Mouse (Mus musculus) ES-Bruce4 (cell line): Measurements from ENCODE around the gene Shroom3. TPM values are rescaled to one million over a fixed set of nuclear protein-coding genes. Genes with fewer than 3 reads are reported as not detected.
"Not testable (repeated sequence)": the region's sequence is repeated elsewhere in the genome, so short reads cannot be mapped to it uniquely, and the experiment has no call there.

ENCODE experiments used
- H3K27ac ChIP-seq: 2 replicates; pipeline ENCODE4 v1.5.1; 2012; ENCODE audit warnings: low read length, inconsistent platforms; ENCODE audit not compliant: insufficient read depth
- H3K27me3 ChIP-seq: 2 replicates; pipeline ENCODE4 v1.6.1; 2012; ENCODE audit warnings: mild to moderate bottlenecking, low read length, inconsistent platforms; ENCODE audit not compliant: control insufficient read depth, poor library complexity, insufficient read depth, severe bottlenecking
- H3K36me3 ChIP-seq: 2 replicates; pipeline ENCODE4 v1.6.1; 2012; ENCODE audit warnings: inconsistent platforms, mild to moderate bottlenecking, low read length, moderate library complexity; ENCODE audit not compliant: control insufficient read depth, poor library complexity, insufficient read depth, severe bottlenecking
- H3K4me1 ChIP-seq: one replicate; pipeline ENCODE4 v1.8.1; 2011; ENCODE audit warnings: low read length; ENCODE audit not compliant: control insufficient read depth, insufficient read depth
- H3K4me3 ChIP-seq: 2 replicates; pipeline ENCODE4 v1.5.1; 2011; ENCODE audit warnings: low read depth, mild to moderate bottlenecking, low read length
- H3K9ac ChIP-seq: 2 replicates; pipeline ENCODE4 v1.6.1; 2012; ENCODE audit warnings: low read depth, mild to moderate bottlenecking, inconsistent platforms; ENCODE audit not compliant: poor library complexity, severe bottlenecking
- H3K9me3 ChIP-seq: replicated peaks from 2 replicates; pipeline ENCODE4 v1.6.1; 2012; ENCODE audit warnings: mild to moderate bottlenecking, low read length, inconsistent platforms; ENCODE audit not compliant: control insufficient read depth, poor library complexity, insufficient read depth, severe bottlenecking
- CTCF ChIP-seq: IDR thresholded peaks from one replicate; pipeline ENCODE4 v1.8.1; 2011; ENCODE audit warnings: low read depth, low read length
- EP300 ChIP-seq: IDR thresholded peaks from 2 replicates; pipeline ENCODE4 v1.6.1; 2011; ENCODE audit warnings: low read depth, low read length; ENCODE audit not compliant: insufficient read depth
- POLR2A ChIP-seq: IDR thresholded peaks from one replicate; pipeline ENCODE4 v1.8.1; 2011; ENCODE audit warnings: low read length; ENCODE audit not compliant: insufficient read depth
- polyA plus RNA-seq: library from polyadenylated mRNA; stranded (reverse); fragments of >200 nt; gene quantifications from 2 replicates; pipeline ENCODE4 v1.2.4, GENCODE M21; 2011; ENCODE audit warnings: low read depth; ENCODE audit not compliant: missing spikeins, insufficient read depth, insufficient read length

The Shroom3 gene
- polyA plus RNA-seq, 1 experiment, result 49.1 TPM

DNA sequence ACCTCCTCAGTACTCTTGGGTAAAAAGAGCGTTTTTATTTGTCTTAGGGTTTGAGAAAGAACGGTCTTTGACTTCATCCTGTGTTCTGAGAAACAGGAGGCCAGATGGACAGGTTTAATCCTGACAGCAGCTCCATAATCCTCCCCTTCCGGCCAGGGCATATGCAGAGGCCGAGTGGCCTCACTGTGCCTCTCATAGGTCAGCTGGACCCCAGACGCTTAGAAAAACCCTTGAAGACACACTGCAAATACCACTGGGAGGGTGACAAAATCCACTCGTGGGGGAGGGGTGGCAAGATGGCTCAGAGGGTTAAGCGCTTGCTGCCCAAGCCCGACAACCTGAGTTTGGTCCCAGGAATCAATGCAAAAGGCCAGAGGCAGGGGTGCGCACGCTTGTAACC lies 234.9 kb downstream of the Shroom3 start:
- peaks cover 4% of the 10 kb centered on the region for H3K4me1 ChIP-seq
- H3K4me3 ChIP-seq, result no peak overlapping the region
- no peaks in the 10 kb centered on the region for H3K27me3 ChIP-seq
- TF ChIP-seq EP300 (no peak), CTCF (no peak), POLR2A (no peak)
- H3K36me3 ChIP-seq, result no peaks in the 10 kb centered on the region
- no peak overlapping the region for H3K27ac ChIP-seq
- H3K9me3 ChIP-seq, result no peaks in the 10 kb centered on the region
- no peak overlapping the region for H3K9ac ChIP-seq

- peaks cover 4% of the 10 kb centered on the region for H3K4me1 ChIP-seq
- no peak overlapping the region for H3K27ac ChIP-seq
These were observed 235.6 kb downstream of the Shroom3 start for GRCm38 (mm10) chr5:92918866-92919265.

GRCm38 (mm10) chr5:92919390-92919789 lies 236.2 kb downstream of the Shroom3 start:
- H3K4me3 ChIP-seq, result no peak overlapping the region
- no peaks in the 10 kb centered on the region for H3K9me3 ChIP-seq
- H3K36me3 ChIP-seq, result no peaks in the 10 kb centered on the region
- H3K9ac ChIP-seq, result no peak overlapping the region
- no peak overlapping the region for H3K27ac ChIP-seq
- TF ChIP-seq CTCF (no peak), EP300 (no peak), POLR2A (no peak)
- peaks cover 4% of the 10 kb centered on the region for H3K4me1 ChIP-seq
- no peaks in the 10 kb centered on the region for H3K27me3 ChIP-seq

More at GRCm38 (mm10) chr5:92918866-92919265, 235.6 kb downstream of the Shroom3 start:
- H3K36me3 ChIP-seq, result no peaks in the 10 kb centered on the region
- TF ChIP-seq EP300, result 0 out of 2 replicates have a peak, but pooled peaks have one; percentile 19
- TF ChIP-seq POLR2A, result no peak
- no peaks in the 10 kb centered on the region for H3K27me3 ChIP-seq
- no peak overlapping the region for H3K9ac ChIP-seq
- no peaks in the 10 kb centered on the region for H3K9me3 ChIP-seq
- no peak overlapping the region for H3K4me3 ChIP-seq

DNA sequence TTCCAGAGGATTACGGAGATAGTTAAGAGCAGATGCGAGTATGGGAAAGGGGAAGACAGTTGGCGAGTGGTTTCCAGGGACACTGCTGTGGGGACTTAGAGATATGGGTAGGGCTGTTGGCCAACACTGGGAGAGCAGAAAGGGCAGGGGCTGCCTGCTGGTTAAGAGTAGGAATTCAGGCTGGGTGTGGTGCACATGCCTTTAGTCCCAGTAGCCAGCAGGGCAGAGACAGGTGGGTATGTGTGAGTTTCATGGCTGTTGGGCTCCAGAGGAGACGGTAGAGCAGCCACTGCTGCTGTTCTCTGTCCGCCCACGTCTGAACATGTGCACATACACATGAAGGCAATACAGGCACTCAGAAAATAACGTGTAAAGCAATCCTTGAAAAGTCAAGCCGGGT lies 237.7 kb downstream of the Shroom3 start:
- no peak overlapping the region for H3K4me3 ChIP-seq
- H3K4me1 ChIP-seq, result peaks cover 4% of the 10 kb centered on the region
- no peak for TF ChIP-seq POLR2A
- no peak for TF ChIP-seq EP300
- no peak for TF ChIP-seq CTCF
- no peak overlapping the region for H3K27ac ChIP-seq
- no peaks in the 10 kb centered on the region for H3K27me3 ChIP-seq
- H3K9ac ChIP-seq, result no peak overlapping the region
- H3K36me3 ChIP-seq, result no peaks in the 10 kb centered on the region
- no peaks in the 10 kb centered on the region for H3K9me3 ChIP-seq

DNA sequence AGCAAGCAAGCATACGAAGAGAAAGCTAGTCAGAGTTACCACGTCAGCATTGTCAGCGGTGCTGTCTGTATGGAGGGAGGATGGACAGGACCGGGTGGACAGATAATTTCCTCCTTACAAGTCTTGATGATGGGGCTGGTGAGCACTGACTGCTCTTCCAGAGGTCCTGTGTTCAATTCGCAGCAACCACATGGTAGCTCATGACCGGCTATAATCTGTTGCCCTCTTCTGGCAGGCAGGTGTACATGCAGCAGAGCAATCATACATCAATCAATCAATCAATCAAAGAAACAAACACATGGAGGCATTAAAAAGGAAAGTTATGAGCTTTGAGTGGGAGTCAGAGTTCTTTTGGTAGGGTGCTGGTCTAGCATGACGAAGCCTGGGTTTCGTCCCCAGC lies 238.5 kb downstream of the Shroom3 start:
- Histone ChIP-seq H3K9ac (no peak overlapping the region), H3K27me3 (no peaks in the 10 kb centered on the region), H3K36me3 (no peaks in the 10 kb centered on the region), H3K27ac (no peak overlapping the region), H3K4me3 (no peak overlapping the region), H3K4me1 (peaks cover 4% of the 10 kb centered on the region), H3K9me3 (no peaks in the 10 kb centered on the region)
- TF ChIP-seq CTCF, result peak; percentile 66
- no peak for TF ChIP-seq POLR2A

DNA sequence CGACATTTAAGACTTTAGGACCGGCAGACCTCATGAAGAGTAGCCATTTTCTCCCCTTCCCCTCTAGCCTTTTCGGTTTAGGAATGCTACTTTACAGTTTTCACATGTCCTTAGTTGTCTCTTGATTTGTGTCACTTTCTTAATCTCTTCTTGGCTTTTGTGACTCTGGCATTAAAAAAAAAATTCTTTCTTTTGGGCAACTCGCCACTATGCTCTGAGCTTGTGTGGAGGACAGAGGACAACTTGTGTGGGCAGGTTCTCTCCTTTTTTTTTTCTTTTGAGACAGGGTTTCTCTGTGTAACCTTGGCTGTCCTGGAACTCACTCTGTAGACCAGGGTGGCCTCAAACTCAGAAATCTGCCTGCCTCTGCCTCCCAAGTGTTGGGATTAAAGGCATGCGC lies 239.7 kb downstream of the Shroom3 start:
- not testable (repeated sequence) for H3K9ac ChIP-seq, H3K27me3 ChIP-seq, H3K4me1 ChIP-seq, H3K9me3 ChIP-seq, H3K4me3 ChIP-seq, H3K36me3 ChIP-seq, H3K27ac ChIP-seq

GRCm38 (mm10) chr5:92924851-92925477 lies 241.7 kb downstream of the Shroom3 start:
- H3K27ac ChIP-seq, result peak overlapping the region; percentile 97
- H3K4me3 ChIP-seq, result peak overlapping the region; percentile 50
- H3K27me3 ChIP-seq, result no peaks in the 10 kb centered on the region
- peaks cover 4% of the 10 kb centered on the region for H3K4me1 ChIP-seq
- no peaks in the 10 kb centered on the region for H3K36me3 ChIP-seq
- TF ChIP-seq POLR2A (peak; percentile 19), EP300 (peak; percentile 85), CTCF (no peak)
- no peaks in the 10 kb centered on the region for H3K9me3 ChIP-seq
- H3K9ac ChIP-seq, result peak overlapping the region; percentile 65
